Mouse (Mus musculus): ENCODE results near the gene Eif2b2. TPM values are rescaled to one million over a fixed set of nuclear protein-coding genes. Genes with fewer than 3 reads are reported as not detected.
A peak's percentile ranks its signal among the peaks of the same experiment; 100 is the strongest.

Gene Eif2b2
- polyA plus RNA-seq, 1 experiment from 2014 or later: 86.6 TPM

GRCm38 (mm10) chr12:85263190-85263589 is 43.9 kb downstream of the Eif2b2 start:
- H3K36me3 ChIP-seq: no peaks in the 10 kb centered on the region; the same call in 1 of the 2 replicates
- WGBS: 87% methylated on average over 5 of the region's 5 CpGs
- no peak overlapping the region for H3K4me2 ChIP-seq (replicated peaks)
- H3K27ac ChIP-seq (replicated peaks): no peak overlapping the region
- H3K9me3 ChIP-seq: no peaks in the 10 kb centered on the region
- H3K9ac ChIP-seq (replicated peaks): no peak overlapping the region
- no peaks in the 10 kb centered on the region for H3K27me3 ChIP-seq
- H3K4me1 ChIP-seq: 0 out of 2 replicates have a peak, but pooled peaks cover 2% of the 10 kb centered on the region
- no peak overlapping the region for H3K4me3 ChIP-seq
- no peak for ATAC-seq (ENCODE audit: low FRiP score, low read depth)

DNA sequence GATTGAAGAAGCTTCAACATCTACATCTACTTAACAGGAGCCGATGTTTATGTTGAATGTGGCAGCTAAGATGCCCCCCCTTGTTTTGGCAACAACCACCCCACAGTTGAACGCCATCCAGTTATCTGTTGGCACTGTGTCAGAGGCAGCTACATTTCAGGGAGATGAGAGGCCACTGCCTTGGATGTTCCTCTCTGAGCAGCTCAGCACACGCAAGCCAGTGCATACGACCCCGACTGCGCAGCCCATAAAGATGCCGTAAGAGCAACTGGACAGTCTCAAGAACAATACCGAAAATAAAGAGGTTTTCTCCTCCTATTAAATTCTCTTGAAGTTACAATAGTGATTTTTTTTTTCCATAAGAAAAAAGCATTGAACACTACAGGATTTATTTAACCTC is 45.2 kb downstream of the Eif2b2 start:
- ATAC-seq (ENCODE audit: low FRiP score, low read depth): no peak
- Histone ChIP-seq H3K9ac (replicated peaks) (no peak overlapping the region), H3K4me3 (no peak overlapping the region), H3K9me3 (no peaks in the 10 kb centered on the region), H3K36me3 (no peaks in the 10 kb centered on the region), H3K4me1 (0 out of 2 replicates have a peak, but pooled peaks cover 2% of the 10 kb centered on the region), H3K27me3 (no peaks in the 10 kb centered on the region), H3K27ac (replicated peaks) (no peak overlapping the region), H3K4me2 (replicated peaks) (no peak overlapping the region)
- WGBS: 94% methylated on average over 8 of the region's 8 CpGs

DNA sequence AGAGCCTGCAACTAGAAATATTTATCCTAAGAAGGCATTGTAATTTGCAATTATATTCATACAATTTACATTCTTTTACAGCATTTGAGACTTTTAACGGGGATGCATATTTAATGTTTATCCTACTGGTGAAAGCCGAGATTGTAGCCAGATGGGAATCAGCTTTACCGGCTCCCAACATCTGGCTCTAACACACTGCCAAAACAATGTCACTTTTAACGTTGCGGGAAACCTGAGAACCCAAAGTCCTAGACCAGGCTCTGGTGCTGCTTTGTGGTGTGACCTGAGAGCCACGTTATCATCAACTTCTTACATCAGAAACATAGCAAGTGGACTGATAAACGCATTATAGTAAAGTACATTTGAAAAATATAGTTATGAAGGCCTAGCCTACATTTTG is 45.7 kb downstream of the Eif2b2 start:
- 73% methylated on average over 7 of the region's 7 CpGs for WGBS
- no peak for ATAC-seq (ENCODE audit: low FRiP score, low read depth)

GRCm38 (mm10) chr12:85266248-85266647 is 47.0 kb downstream of the Eif2b2 start:
- Histone ChIP-seq H3K9ac (replicated peaks) (no peak overlapping the region), H3K4me2 (replicated peaks) (no peak overlapping the region), H3K4me3 (no peak overlapping the region), H3K27me3 (no peaks in the 10 kb centered on the region), H3K4me1 (peaks cover 6% of the 10 kb centered on the region; the same call in 1 of the 2 replicates), H3K9me3 (no peaks in the 10 kb centered on the region), H3K36me3 (no peaks in the 10 kb centered on the region), H3K27ac (replicated peaks) (no peak overlapping the region)
- ATAC-seq (ENCODE audit: low FRiP score, low read depth): no peak
- WGBS: 91% methylated on average over 3 of the region's 3 CpGs

More for the DNA sequence above, 45.7 kb downstream of the Eif2b2 start:
- Histone ChIP-seq H3K4me3 (no peak overlapping the region), H3K4me1 (peaks cover 4% of the 10 kb centered on the region; the same call in 1 of the 2 replicates), H3K4me2 (replicated peaks) (no peak overlapping the region), H3K9ac (replicated peaks) (no peak overlapping the region), H3K9me3 (no peaks in the 10 kb centered on the region), H3K27me3 (no peaks in the 10 kb centered on the region), H3K36me3 (no peaks in the 10 kb centered on the region), H3K27ac (replicated peaks) (no peak overlapping the region)

DNA sequence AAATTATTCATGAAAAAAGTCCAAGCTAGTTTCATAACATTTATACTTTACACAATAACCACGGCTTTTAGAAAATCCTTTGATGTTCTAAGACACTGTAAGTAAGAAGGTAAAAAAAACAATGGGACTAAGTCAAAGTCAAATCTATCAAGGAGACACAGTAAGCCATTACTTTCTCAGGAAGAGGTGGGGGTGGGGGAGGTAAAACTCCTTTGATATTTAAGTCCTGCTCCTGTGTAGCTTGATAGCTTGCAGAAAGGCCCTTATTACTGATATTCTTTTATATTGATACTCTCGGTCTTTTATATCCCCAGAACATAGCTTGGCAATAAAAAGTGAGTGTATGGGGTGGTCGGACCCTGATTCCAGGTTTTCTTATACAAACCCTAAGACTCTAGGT is 50.5 kb downstream of the Eif2b2 start:
- ATAC-seq (ENCODE audit: low FRiP score, low read depth): no peak
- Histone ChIP-seq H3K4me2 (replicated peaks) (peak overlapping the region; percentile 54), H3K36me3 (no peaks in the 10 kb centered on the region), H3K27ac (replicated peaks) (peak overlapping the region; percentile 85), H3K4me3 (peak overlapping the region; percentile 60), H3K4me1 (peaks cover 4% of the 10 kb centered on the region; the same call in 1 of the 2 replicates), H3K27me3 (no peaks in the 10 kb centered on the region), H3K9ac (replicated peaks) (peak overlapping the region; percentile 68), H3K9me3 (no peaks in the 10 kb centered on the region)
- 61% methylated on average over 3 of the region's 3 CpGs for WGBS

GRCm38 (mm10) chr12:85270319-85270718 is 51.0 kb downstream of the Eif2b2 start, which contains the start of gene Mlh3:
Gene Mlh3 (minus strand): TSS chr12:85270599.
- Histone ChIP-seq H3K9me3 (no peaks in the 10 kb centered on the region), H3K27me3 (no peaks in the 10 kb centered on the region), H3K36me3 (no peaks in the 10 kb centered on the region), H3K27ac (replicated peaks) (peak within 1 kb of the TSS; percentile 85), H3K4me1 (peaks cover 4% of the 10 kb centered on the region; the same call in 1 of the 2 replicates), H3K4me3 (peak within 1 kb of the TSS; percentile 60), H3K9ac (replicated peaks) (peak within 1 kb of the TSS; percentile 68), H3K4me2 (replicated peaks) (peak within 1 kb of the TSS; percentile 54)
- 1% methylated on average over 35 of the region's 35 CpGs for WGBS
- ATAC-seq (ENCODE audit: low FRiP score, low read depth): peak; percentile 95

GRCm38 (mm10) chr12:85271132-85271842 is 52.0 kb downstream of the Eif2b2 start:
- ATAC-seq (ENCODE audit: low FRiP score, low read depth): no peak
- no peak overlapping the region for H3K4me3 ChIP-seq
- no peak overlapping the region for H3K9ac ChIP-seq (replicated peaks)
- WGBS: 80% methylated on average over 7 of the region's 7 CpGs
- H3K27ac ChIP-seq (replicated peaks): no peak overlapping the region
- H3K36me3 ChIP-seq: no peaks in the 10 kb centered on the region
- H3K9me3 ChIP-seq: no peaks in the 10 kb centered on the region
- no peak overlapping the region for H3K4me2 ChIP-seq (replicated peaks)
- peaks cover 4% of the 10 kb centered on the region; the same call in 1 of the 2 replicates for H3K4me1 ChIP-seq
- H3K27me3 ChIP-seq: no peaks in the 10 kb centered on the region

- no peaks in the 10 kb centered on the region for H3K9me3 ChIP-seq
- H3K4me1 ChIP-seq: peaks cover 4% of the 10 kb centered on the region; the same call in 1 of the 2 replicates
Measured at GRCm38 (mm10) chr12:85271843-85272206, 52.5 kb downstream of the Eif2b2 start.

GRCm38 (mm10) chr12:85273508-85273907 is 54.2 kb downstream of the Eif2b2 start:
- Histone ChIP-seq H3K4me1 (peaks cover 4% of the 10 kb centered on the region; the same call in 1 of the 2 replicates), H3K9ac (replicated peaks) (no peak overlapping the region), H3K27me3 (no peaks in the 10 kb centered on the region), H3K4me2 (replicated peaks) (no peak overlapping the region), H3K9me3 (no peaks in the 10 kb centered on the region), H3K27ac (replicated peaks) (no peak overlapping the region), H3K36me3 (0 out of 2 replicates have a peak, but pooled peaks cover 3% of the 10 kb centered on the region), H3K4me3 (no peak overlapping the region)
- WGBS: 88% methylated on average over 10 of the region's 10 CpGs
- ATAC-seq (ENCODE audit: low FRiP score, low read depth): no peak

More at GRCm38 (mm10) chr12:85271843-85272206, 52.5 kb downstream of the Eif2b2 start:
- Histone ChIP-seq H3K27ac (replicated peaks) (no peak overlapping the region), H3K4me3 (no peak overlapping the region), H3K36me3 (no peaks in the 10 kb centered on the region), H3K4me2 (replicated peaks) (no peak overlapping the region), H3K9ac (replicated peaks) (no peak overlapping the region), H3K27me3 (no peaks in the 10 kb centered on the region)
- no peak for ATAC-seq (ENCODE audit: low FRiP score, low read depth)
- WGBS: 79% methylated on average over 4 of the region's 4 CpGs

Small RNA genes within 50 kb of the gene (microRNA-seq; reads per million reads assigned to microRNA genes)
- not detected for gene Mir6938

Other genes starting within 250 kb of the Eif2b2 start
- gene Fcf1, start 248.6 kb upstream of the Eif2b2 start, polyA plus RNA-seq (2016; fragmentation: Nextera tagmentation; extraction: Ambion mirVana): 131 and 133 TPM in 2 replicates
- 29.2 and 31.0 TPM in 2 replicates for gene Arel1, start 248.6 kb upstream of the Eif2b2 start, polyA plus RNA-seq (2016; fragmentation: Nextera tagmentation; extraction: Ambion mirVana)
- 43.7 and 44.6 TPM in 2 replicates for gene Ylpm1, start 223.2 kb upstream of the Eif2b2 start, polyA plus RNA-seq (2016; fragmentation: Nextera tagmentation; extraction: Ambion mirVana)
- gene Prox2, start 108.7 kb upstream of the Eif2b2 start, polyA plus RNA-seq (2016; fragmentation: Nextera tagmentation; extraction: Ambion mirVana): 2.5 and 3.7 TPM in 2 replicates
- gene Dlst, start 108.6 kb upstream of the Eif2b2 start, polyA plus RNA-seq (2016; fragmentation: Nextera tagmentation; extraction: Ambion mirVana): 101 and 107 TPM in 2 replicates
- gene Rps6kl1, start 68.2 kb upstream of the Eif2b2 start, polyA plus RNA-seq (2016; fragmentation: Nextera tagmentation; extraction: Ambion mirVana): 5.4 and 6.1 TPM in 2 replicates
- 5.7 and 6.2 TPM in 2 replicates for gene Pgf, start 41.7 kb upstream of the Eif2b2 start, polyA plus RNA-seq (2016; fragmentation: Nextera tagmentation; extraction: Ambion mirVana)
- gene Mlh3, start 51.1 kb downstream of the Eif2b2 start, polyA plus RNA-seq (2016; fragmentation: Nextera tagmentation; extraction: Ambion mirVana): 9.8 and 10.5 TPM in 2 replicates
- gene Acyp1, start 69.0 kb downstream of the Eif2b2 start, polyA plus RNA-seq (2016; fragmentation: Nextera tagmentation; extraction: Ambion mirVana): 63.9 and 73.7 TPM in 2 replicates
- 1.1 and 1.2 TPM in 2 replicates for gene Zc2hc1c, start 69.1 kb downstream of the Eif2b2 start, polyA plus RNA-seq (2016; fragmentation: Nextera tagmentation; extraction: Ambion mirVana)
- gene Nek9, start 119.9 kb downstream of the Eif2b2 start, polyA plus RNA-seq (2016; fragmentation: Nextera tagmentation; extraction: Ambion mirVana): 21.1 and 26.1 TPM in 2 replicates
- 225 and 231 TPM in 2 replicates for gene Tmed10, start 155.4 kb downstream of the Eif2b2 start, polyA plus RNA-seq (2016; fragmentation: Nextera tagmentation; extraction: Ambion mirVana)